Mouse (Mus musculus) ES-Bruce4 (cell line): ENCODE results near the gene Sarm1. TPM values are rescaled to one million over a fixed set of nuclear protein-coding genes. Genes with fewer than 3 reads are reported as not detected.

Source experiments
- H3K27ac ChIP-seq: 2 replicates; pipeline ENCODE4 v1.5.1; 2012; ENCODE audit warnings: low read length, inconsistent platforms; ENCODE audit not compliant: insufficient read depth
- H3K27me3 ChIP-seq: 2 replicates; pipeline ENCODE4 v1.6.1; 2012; ENCODE audit warnings: mild to moderate bottlenecking, low read length, inconsistent platforms; ENCODE audit not compliant: control insufficient read depth, poor library complexity, insufficient read depth, severe bottlenecking
- H3K36me3 ChIP-seq: 2 replicates; pipeline ENCODE4 v1.6.1; 2012; ENCODE audit warnings: inconsistent platforms, mild to moderate bottlenecking, low read length, moderate library complexity; ENCODE audit not compliant: control insufficient read depth, poor library complexity, insufficient read depth, severe bottlenecking
- H3K4me1 ChIP-seq: one replicate; pipeline ENCODE4 v1.8.1; 2011; ENCODE audit warnings: low read length; ENCODE audit not compliant: control insufficient read depth, insufficient read depth
- H3K4me3 ChIP-seq: 2 replicates; pipeline ENCODE4 v1.5.1; 2011; ENCODE audit warnings: low read depth, mild to moderate bottlenecking, low read length
- H3K9ac ChIP-seq: 2 replicates; pipeline ENCODE4 v1.6.1; 2012; ENCODE audit warnings: low read depth, mild to moderate bottlenecking, inconsistent platforms; ENCODE audit not compliant: poor library complexity, severe bottlenecking
- H3K9me3 ChIP-seq: replicated peaks from 2 replicates; pipeline ENCODE4 v1.6.1; 2012; ENCODE audit warnings: mild to moderate bottlenecking, low read length, inconsistent platforms; ENCODE audit not compliant: control insufficient read depth, poor library complexity, insufficient read depth, severe bottlenecking
- CTCF ChIP-seq: IDR thresholded peaks from one replicate; pipeline ENCODE4 v1.8.1; 2011; ENCODE audit warnings: low read depth, low read length
- EP300 ChIP-seq: IDR thresholded peaks from 2 replicates; pipeline ENCODE4 v1.6.1; 2011; ENCODE audit warnings: low read depth, low read length; ENCODE audit not compliant: insufficient read depth
- POLR2A ChIP-seq: IDR thresholded peaks from one replicate; pipeline ENCODE4 v1.8.1; 2011; ENCODE audit warnings: low read length; ENCODE audit not compliant: insufficient read depth
- polyA plus RNA-seq: library from polyadenylated mRNA; stranded (reverse); fragments of >200 nt; gene quantifications from 2 replicates; pipeline ENCODE4 v1.2.4, GENCODE M21; 2011; ENCODE audit warnings: low read depth; ENCODE audit not compliant: missing spikeins, insufficient read depth, insufficient read length

Gene Sarm1
- polyA plus RNA-seq, 1 experiment = 2.0 TPM

DNA sequence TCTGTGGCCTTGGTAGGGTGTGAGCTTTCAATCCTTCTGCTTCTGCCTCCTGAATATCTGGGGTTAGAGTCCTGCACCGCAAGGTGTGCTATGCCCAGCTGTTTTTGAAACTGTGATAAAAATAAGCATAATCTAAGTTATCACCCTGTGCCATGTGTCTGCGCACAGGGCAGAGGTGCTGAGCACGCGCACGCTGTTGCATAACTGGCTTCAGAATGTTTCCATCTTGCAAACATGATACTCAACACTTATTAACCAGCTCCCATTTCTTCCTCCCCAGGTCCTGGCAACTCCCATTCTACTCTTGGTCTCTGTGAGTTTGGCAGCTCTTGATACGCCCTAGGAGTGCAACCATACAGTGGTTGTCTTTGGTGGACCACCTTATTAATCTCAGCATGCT lies 69.9 kb downstream of the Sarm1 start:
- H3K36me3 ChIP-seq = no peaks in the 10 kb centered on the region
- peaks cover 3% of the 10 kb centered on the region for H3K4me1 ChIP-seq
- H3K9me3 ChIP-seq = no peaks in the 10 kb centered on the region
- no peak overlapping the region for H3K4me3 ChIP-seq
- no peak overlapping the region for H3K27ac ChIP-seq
- no peak for TF ChIP-seq CTCF
- H3K27me3 ChIP-seq = no peaks in the 10 kb centered on the region
- H3K9ac ChIP-seq = no peak overlapping the region

DNA sequence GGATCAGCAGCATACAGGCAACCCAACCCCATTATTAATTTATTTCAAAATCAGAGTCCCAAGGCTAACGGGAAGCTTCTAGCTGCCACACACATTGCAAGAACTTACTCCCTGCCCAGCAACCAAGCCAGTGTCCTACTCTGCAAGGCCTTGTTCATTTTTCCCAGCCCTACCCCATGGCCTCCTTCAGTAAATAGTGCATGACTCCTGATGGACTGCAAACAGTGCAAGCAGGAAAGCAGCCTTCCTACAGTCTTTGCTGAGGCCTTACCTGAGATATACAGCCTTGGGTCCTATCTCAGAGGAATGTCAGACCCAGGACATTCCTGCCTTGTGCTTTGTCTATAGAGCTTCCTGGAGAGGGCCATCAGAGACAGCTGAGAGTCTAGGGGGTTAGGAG lies 72.0 kb downstream of the Sarm1 start:
- Histone ChIP-seq H3K4me3 (no peak overlapping the region), H3K9me3 (no peaks in the 10 kb centered on the region), H3K36me3 (no peaks in the 10 kb centered on the region), H3K27me3 (no peaks in the 10 kb centered on the region), H3K27ac (no peak overlapping the region), H3K9ac (no peak overlapping the region), H3K4me1 (peaks cover 9% of the 10 kb centered on the region)
- TF ChIP-seq CTCF (no peak), POLR2A (no peak), EP300 (no peak)

DNA sequence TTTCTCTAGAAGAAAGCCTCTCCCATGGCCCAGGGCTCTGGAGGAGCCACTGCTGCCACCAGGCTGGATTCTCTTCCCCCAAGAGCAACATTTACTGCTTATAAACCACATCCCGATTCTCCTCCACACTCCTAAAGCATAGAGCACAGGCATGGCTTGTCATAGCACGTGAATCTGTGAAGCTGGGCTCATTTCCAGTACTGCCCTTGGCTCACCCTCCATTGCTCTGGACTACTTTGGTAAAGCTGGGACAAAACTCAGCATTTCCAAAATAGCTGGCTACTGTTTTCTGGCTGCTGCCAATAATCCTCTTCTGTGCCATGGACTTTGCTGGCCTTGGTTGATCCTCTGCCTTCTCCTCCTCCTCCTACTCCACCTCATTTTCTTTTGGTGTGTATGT lies 73.2 kb downstream of the Sarm1 start:
- H3K27ac ChIP-seq = no peak overlapping the region
- no peaks in the 10 kb centered on the region for H3K9me3 ChIP-seq
- no peaks in the 10 kb centered on the region for H3K27me3 ChIP-seq
- no peaks in the 10 kb centered on the region for H3K36me3 ChIP-seq
- no peak overlapping the region for H3K9ac ChIP-seq
- H3K4me1 ChIP-seq = peaks cover 9% of the 10 kb centered on the region
- H3K4me3 ChIP-seq = no peak overlapping the region
- no peak for TF ChIP-seq EP300
- TF ChIP-seq POLR2A = no peak

Other genes with a start within 250 kb of the Sarm1 start
- 108 and 112 TPM in 2 replicates for gene 2610507B11Rik, start 236.0 kb downstream of the Sarm1 start, polyA plus RNA-seq
- gene BC030499, start 206.9 kb downstream of the Sarm1 start, polyA plus RNA-seq = 0.75 and 1.1 TPM in 2 replicates
- gene Spag5, start 196.2 kb downstream of the Sarm1 start, polyA plus RNA-seq = 66.9 and 68.8 TPM in 2 replicates
- gene Aldoc, start 174.8 kb downstream of the Sarm1 start, polyA plus RNA-seq = 32.5 and 55.1 TPM in 2 replicates
- gene Pigs, start 169.3 kb downstream of the Sarm1 start, polyA plus RNA-seq = 24.2 and 29.5 TPM in 2 replicates
- 25.7 and 28.7 TPM in 2 replicates for gene Unc119, start 154.3 kb downstream of the Sarm1 start, polyA plus RNA-seq
- gene Foxn1, start 111.2 kb downstream of the Sarm1 start, polyA plus RNA-seq = not detected in 2 replicates
- not detected in 2 replicates for gene Slc13a2, start 75.5 kb downstream of the Sarm1 start, polyA plus RNA-seq
- 6.5 and 9.1 TPM in 2 replicates for gene Slc46a1, start 32.1 kb downstream of the Sarm1 start, polyA plus RNA-seq
- gene Vtn, start 1.3 kb upstream of the Sarm1 start, polyA plus RNA-seq = not detected in 2 replicates
- not detected in 2 replicates for gene Sebox, start 5.7 kb upstream of the Sarm1 start, polyA plus RNA-seq
- gene Tmem199, start 14.4 kb upstream of the Sarm1 start, polyA plus RNA-seq = 41.6 and 41.7 TPM in 2 replicates
- gene Poldip2, start 14.4 kb upstream of the Sarm1 start, polyA plus RNA-seq = 72.1 and 75.3 TPM in 2 replicates
- gene Tnfaip1, start 38.6 kb upstream of the Sarm1 start, polyA plus RNA-seq = 38.2 and 41.2 TPM in 2 replicates
- gene Ift20, start 38.6 kb upstream of the Sarm1 start, polyA plus RNA-seq = 30.2 and 40.0 TPM in 2 replicates
- gene Tmem97, start 53.0 kb upstream of the Sarm1 start, polyA plus RNA-seq = 89.0 and 90.1 TPM in 2 replicates
- gene Nlk, start 199.6 kb upstream of the Sarm1 start, polyA plus RNA-seq = 39.7 and 47.6 TPM in 2 replicates